Mouse (Mus musculus): ENCODE results near the gene Chd4. TPM values are rescaled to one million over a fixed set of nuclear protein-coding genes. Genes with fewer than 3 reads are reported as not detected.

Chd4 gene
- polyA plus RNA-seq, 1 experiment from 2014 or later: 123 TPM

- Histone ChIP-seq H3K9ac (ENCODE audit: low read length) (peak overlapping the region; percentile 97), H3K27ac (ENCODE audit: low read depth, low read length) (peak overlapping the region; percentile 95), H3K4me3 (ENCODE audit: low read depth, low read length) (peak overlapping the region; percentile 96), H3K4me1 (ENCODE audit: control insufficient read depth, insufficient read depth, low read length) (peaks cover 26% of the 10 kb centered on the region), H3K27me3 (ENCODE audit: control insufficient read depth, insufficient read depth, low read length) (no peaks in the 10 kb centered on the region), H3K9me3 (ENCODE audit: control insufficient read depth, low read length) (no peaks in the 10 kb centered on the region), H3K4me2 (ENCODE audit: low read depth) (peak overlapping the region; percentile 85), H3K36me3 (ENCODE audit: control insufficient read depth, insufficient read depth, low read length) (peaks cover 17% of the 10 kb centered on the region)
- no peak for ATAC-seq (ENCODE audit: insufficient read depth, low FRiP score, low TSS enrichment)
- peak; percentile 43 for DNase-seq (ENCODE audit: low spot score)
- WGBS: 6% methylated on average over 20 of the region's 20 CpGs
Observed at GRCm38 (mm10) chr6:125163801-125164657, 68.2 kb downstream of the Chd4 start.

GRCm38 (mm10) chr6:125164672-125165327, 69.0 kb downstream of the Chd4 start:
- peaks cover 26% of the 10 kb centered on the region for H3K4me1 ChIP-seq (ENCODE audit: control insufficient read depth, insufficient read depth, low read length)
- DNase-seq (ENCODE audit: low spot score) (peak; percentile 87), ATAC-seq (ENCODE audit: insufficient read depth, low FRiP score, low TSS enrichment) (peak; percentile 36)
- WGBS: under 1% methylated on average over 39 of the region's 39 CpGs
- H3K9me3 ChIP-seq (ENCODE audit: control insufficient read depth, low read length): no peaks in the 10 kb centered on the region
- H3K36me3 ChIP-seq (ENCODE audit: control insufficient read depth, insufficient read depth, low read length): peaks cover 22% of the 10 kb centered on the region
- peak overlapping the region; percentile 85 for H3K4me2 ChIP-seq (ENCODE audit: low read depth)
- H3K27me3 ChIP-seq (ENCODE audit: control insufficient read depth, insufficient read depth, low read length): no peaks in the 10 kb centered on the region
- H3K4me3 ChIP-seq (ENCODE audit: low read depth, low read length): peak overlapping the region; percentile 96
- peak overlapping the region; percentile 95 for H3K27ac ChIP-seq (ENCODE audit: low read depth, low read length)
- peak overlapping the region; percentile 97 for H3K9ac ChIP-seq (ENCODE audit: low read length)

GRCm38 (mm10) chr6:125165328-125165891, 69.6 kb downstream of the Chd4 start:
- WGBS: 0% methylated on average over 36 of the region's 36 CpGs
- H3K9me3 ChIP-seq (ENCODE audit: control insufficient read depth, low read length): no peaks in the 10 kb centered on the region
- peaks cover 26% of the 10 kb centered on the region for H3K4me1 ChIP-seq (ENCODE audit: control insufficient read depth, insufficient read depth, low read length)
- peak overlapping the region; percentile 96 for H3K4me3 ChIP-seq (ENCODE audit: low read depth, low read length)
- peak overlapping the region; percentile 95 for H3K27ac ChIP-seq (ENCODE audit: low read depth, low read length)
- H3K27me3 ChIP-seq (ENCODE audit: control insufficient read depth, insufficient read depth, low read length): no peaks in the 10 kb centered on the region
- DNase-seq (ENCODE audit: low spot score): peak; percentile 95
- H3K9ac ChIP-seq (ENCODE audit: low read length): peak overlapping the region; percentile 97
- H3K4me2 ChIP-seq (ENCODE audit: low read depth): peak overlapping the region; percentile 85
- peak; percentile 92 for ATAC-seq (ENCODE audit: insufficient read depth, low FRiP score, low TSS enrichment)
- H3K36me3 ChIP-seq (ENCODE audit: control insufficient read depth, insufficient read depth, low read length): peaks cover 24% of the 10 kb centered on the region

- Histone ChIP-seq H3K9ac (ENCODE audit: low read length) (peak within 1 kb of the TSS; percentile 97), H3K4me1 (ENCODE audit: control insufficient read depth, insufficient read depth, low read length) (peaks cover 26% of the 10 kb centered on the region), H3K27ac (ENCODE audit: low read depth, low read length) (peak within 1 kb of the TSS; percentile 95), H3K4me3 (ENCODE audit: low read depth, low read length) (peak within 1 kb of the TSS; percentile 96), H3K4me2 (ENCODE audit: low read depth) (peak within 1 kb of the TSS; percentile 85), H3K9me3 (ENCODE audit: control insufficient read depth, low read length) (no peaks in the 10 kb centered on the region), H3K27me3 (ENCODE audit: control insufficient read depth, insufficient read depth, low read length) (no peaks in the 10 kb centered on the region), H3K36me3 (ENCODE audit: control insufficient read depth, insufficient read depth, low read length) (peaks cover 28% of the 10 kb centered on the region)
- WGBS: 0% methylated on average over 18 of the region's 18 CpGs
- DNase-seq (ENCODE audit: low spot score) (peak; percentile 70), ATAC-seq (ENCODE audit: insufficient read depth, low FRiP score, low TSS enrichment) (peak; percentile 8; the same call in 1 of the 2 replicates)
Observed at GRCm38 (mm10) chr6:125166051-125166751, 70.4 kb downstream of the Chd4 start, which contains the start of gene Gapdh. Gapdh (minus strand) TSS chr6:125166467.

GRCm38 (mm10) chr6:125166861-125167650, 71.3 kb downstream of the Chd4 start:
- ATAC-seq (ENCODE audit: insufficient read depth, low FRiP score, low TSS enrichment) (no peak), DNase-seq (ENCODE audit: low spot score) (peak; percentile 44)
- Histone ChIP-seq H3K27ac (ENCODE audit: low read depth, low read length) (peak overlapping the region; percentile 58), H3K9ac (ENCODE audit: low read length) (peak overlapping the region; percentile 97), H3K36me3 (ENCODE audit: control insufficient read depth, insufficient read depth, low read length) (peaks cover 35% of the 10 kb centered on the region), H3K27me3 (ENCODE audit: control insufficient read depth, insufficient read depth, low read length) (no peaks in the 10 kb centered on the region), H3K4me3 (ENCODE audit: low read depth, low read length) (peak overlapping the region; percentile 96; the same call in 1 of the 2 replicates), H3K4me1 (ENCODE audit: control insufficient read depth, insufficient read depth, low read length) (peaks cover 26% of the 10 kb centered on the region), H3K4me2 (ENCODE audit: low read depth) (peak overlapping the region; percentile 85), H3K9me3 (ENCODE audit: control insufficient read depth, low read length) (no peaks in the 10 kb centered on the region)
- 19% methylated on average over 10 of the region's 10 CpGs for WGBS

- Histone ChIP-seq H3K36me3 (ENCODE audit: control insufficient read depth, insufficient read depth, low read length) (peaks cover 42% of the 10 kb centered on the region), H3K9ac (ENCODE audit: low read length) (no peak overlapping the region), H3K4me1 (ENCODE audit: control insufficient read depth, insufficient read depth, low read length) (peaks cover 26% of the 10 kb centered on the region), H3K27me3 (ENCODE audit: control insufficient read depth, insufficient read depth, low read length) (no peaks in the 10 kb centered on the region), H3K4me3 (ENCODE audit: low read depth, low read length) (no peak overlapping the region), H3K9me3 (ENCODE audit: control insufficient read depth, low read length) (no peaks in the 10 kb centered on the region), H3K4me2 (ENCODE audit: low read depth) (no peak overlapping the region), H3K27ac (ENCODE audit: low read depth, low read length) (no peak overlapping the region)
- DNase-seq (ENCODE audit: low spot score): no peak
- no peak for ATAC-seq (ENCODE audit: insufficient read depth, low FRiP score, low TSS enrichment)
- WGBS: 93% methylated on average over 14 of the region's 14 CpGs
Observed at GRCm38 (mm10) chr6:125168086-125168485, 72.3 kb downstream of the Chd4 start.

GRCm38 (mm10) chr6:125170194-125170593, 74.4 kb downstream of the Chd4 start:
- no peaks in the 10 kb centered on the region for H3K9me3 ChIP-seq (ENCODE audit: control insufficient read depth, low read length)
- DNase-seq (ENCODE audit: low spot score) (no peak), ATAC-seq (ENCODE audit: insufficient read depth, low FRiP score, low TSS enrichment) (no peak)
- H3K36me3 ChIP-seq (ENCODE audit: control insufficient read depth, insufficient read depth, low read length): peaks cover 57% of the 10 kb centered on the region
- WGBS: 88% methylated on average over 6 of the region's 6 CpGs
- H3K4me2 ChIP-seq (ENCODE audit: low read depth): no peak overlapping the region
- H3K4me1 ChIP-seq (ENCODE audit: control insufficient read depth, insufficient read depth, low read length): peaks cover 15% of the 10 kb centered on the region
- no peak overlapping the region for H3K27ac ChIP-seq (ENCODE audit: low read depth, low read length)
- no peaks in the 10 kb centered on the region for H3K27me3 ChIP-seq (ENCODE audit: control insufficient read depth, insufficient read depth, low read length)
- no peak overlapping the region for H3K4me3 ChIP-seq (ENCODE audit: low read depth, low read length)
- H3K9ac ChIP-seq (ENCODE audit: low read length): no peak overlapping the region
